In genomic region chr1:80153125-80153716, GRCm38 (mm10) we compare ENCODE assay signal across 17 mouse cellular contexts.
DNase-seq lines count a peak whose midpoint lies in the region; ATAC-seq and TF ChIP-seq lines count a peak whose summit lies in the region.
"Had no signal": no experiment of that assay in that cellular context is flagged by ENCODE, and none has a peak within 500 bp of the region (broad histone marks: within the 10 kb centered on the region; RNA-seq: fewer than 3 reads in every experiment).

No protein-coding gene starts in this region.

- H3K27me3 ChIP-seq in hindbrain, embryonic 11.5 days (ENCODE audit: control insufficient read depth, insufficient read depth, low read length): no peaks in the 10 kb centered on the region
- H3K27me3 ChIP-seq in hindbrain, embryonic 13.5 days: no peaks in the 10 kb centered on the region
- no peaks in the 10 kb centered on the region for H3K27me3 ChIP-seq in cerebellum, adult 2 months (ENCODE audit: control insufficient read depth, insufficient read depth, low read length)
- H3K27me3 ChIP-seq: embryonic facial prominence, embryonic 13.5 days; midbrain, embryonic 12.5 days had no signal

- no peak overlapping the region for H3K4me2 ChIP-seq in hindbrain, embryonic 11.5 days (replicated peaks; ENCODE audit: low read depth, low read length)
- H3K4me2 ChIP-seq in hindbrain, embryonic 13.5 days: no peak overlapping the region
- H3K4me2 ChIP-seq: embryonic facial prominence, embryonic 13.5 days; midbrain, embryonic 12.5 days had no signal

- no peaks in the 10 kb centered on the region for H3K36me3 ChIP-seq in hindbrain, embryonic 11.5 days (ENCODE audit: control insufficient read depth, insufficient read depth, low read length)
- H3K36me3 ChIP-seq in hindbrain, embryonic 13.5 days: no peaks in the 10 kb centered on the region
- no peaks in the 10 kb centered on the region for H3K36me3 ChIP-seq in ES-E14 (ENCODE audit: control insufficient read depth, insufficient read depth, low read length, poor library complexity, severe bottlenecking)
- H3K36me3 ChIP-seq: embryonic facial prominence, embryonic 13.5 days; midbrain, embryonic 12.5 days had no signal

- no peak for TF ChIP-seq CTCF in cerebellum, adult 2 months (IDR thresholded peaks at IDR 0.05; ENCODE audit: borderline replicate concordance, insufficient read depth, low read depth, low read length)

- H3K9ac ChIP-seq in hindbrain, embryonic 11.5 days (ENCODE audit: low read depth, low read length): no peak overlapping the region
- H3K9ac ChIP-seq in hindbrain, embryonic 13.5 days: no peak overlapping the region
- no peak overlapping the region for H3K9ac ChIP-seq in ES-E14 (ENCODE audit: insufficient read depth, low read depth, low read length, poor library complexity, severe bottlenecking)
- H3K9ac ChIP-seq: embryonic facial prominence, embryonic 13.5 days; liver, embryonic 14.5 days; midbrain, embryonic 12.5 days had no signal

- WGBS in hindbrain, embryonic 11.5 days: 85% methylated on average over 7 of the region's 7 CpGs
- WGBS in hindbrain, embryonic 13.5 days: 81% methylated on average over 7 of the region's 7 CpGs
- WGBS in cerebellum, adult 2 months: 86% methylated on average over 7 of the region's 7 CpGs

- peak; percentile 4 for DNase-seq in hindbrain, embryonic 11.5 days (ENCODE audit: low spot score)
- DNase-seq in CD4-positive helper T cell, adult 2 months (ENCODE audit: low read depth, low spot score): peak; percentile 26
- DNase-seq in ES-E14 (ENCODE audit: low read depth, low spot score): peak; percentile 29
- no peak for DNase-seq in cerebellum, adult 2 months
- DNase-seq in kidney, postnatal 36 days: no peak
- DNase-seq: adrenal gland, postnatal 36 days; cerebellum, postnatal 14 days; heart, adult 18-20 months; kidney, adult 9 months; lung, postnatal 36 days had no signal

- in situ Hi-C loops in ES-E14 (cut with MboI; ENCODE audit: low sequenced_read_pairs in 2 of 2, unreplicated experiment in 2 of 2): no loop called here

- no peak for TF ChIP-seq POLR2A in cerebellum, adult 2 months (IDR thresholded peaks at IDR 0.05; ENCODE audit: borderline replicate concordance, insufficient read depth, low read length)

- no peak overlapping the region for H3K4me3 ChIP-seq in hindbrain, embryonic 11.5 days (ENCODE audit: low read depth, low read length)
- no peak overlapping the region for H3K4me3 ChIP-seq in hindbrain, embryonic 13.5 days
- H3K4me3 ChIP-seq in ES-E14 (ENCODE audit: insufficient read depth in 1 of 2, low read depth in 1 of 2, low read length in 2 of 2, poor library complexity in 1 of 2, severe bottlenecking in 1 of 2): no peak overlapping the region
- H3K4me3 ChIP-seq in cerebellum, adult 2 months (replicated peaks; ENCODE audit: insufficient read depth, low read depth, low read length): no peak overlapping the region
- H3K4me3 ChIP-seq: embryonic facial prominence, embryonic 13.5 days; left cerebral cortex, adult 2 months; midbrain, embryonic 12.5 days had no signal

- ATAC-seq in hindbrain, embryonic 11.5 days (ENCODE audit: low FRiP score): no peak
- no peak for ATAC-seq in hindbrain, embryonic 13.5 days (ENCODE audit: low FRiP score)
- peak; percentile 62 to 65 for ATAC-seq in hematopoietic stem cell, adult 5-6 weeks (replicated peaks in 1 of 2; ENCODE audit: insufficient read depth in 1 of 2, low FRiP score in 2 of 2, low TSS enrichment in 1 of 2, low read depth in 1 of 2, poor library complexity in 2 of 2, severe bottlenecking in 2 of 2)
- ATAC-seq: hindbrain, embryonic 16.5 days had no signal

- no peaks in the 10 kb centered on the region for H3K4me1 ChIP-seq in hindbrain, embryonic 11.5 days (replicated peaks; ENCODE audit: control insufficient read depth, insufficient read depth, low read length)
- no peaks in the 10 kb centered on the region for H3K4me1 ChIP-seq in hindbrain, embryonic 13.5 days (replicated peaks)
- peaks cover 0 to 4% of the 10 kb centered on the region in 2 experiments; a peak in 1 of 4 replicates for H3K4me1 ChIP-seq in ES-E14 (ENCODE audit: control insufficient read depth in 2 of 2, insufficient read depth in 2 of 2, low read length in 2 of 2, poor library complexity in 1 of 2)
- H3K4me1 ChIP-seq in cerebellum, adult 2 months (ENCODE audit: control insufficient read depth, insufficient read depth, low read length): no peaks in the 10 kb centered on the region
- H3K4me1 ChIP-seq: embryonic facial prominence, embryonic 13.5 days; midbrain, embryonic 12.5 days had no signal

- no peak overlapping the region for H3K27ac ChIP-seq in hindbrain, embryonic 11.5 days (ENCODE audit: low read depth, low read length)
- H3K27ac ChIP-seq in hindbrain, embryonic 13.5 days: no peak overlapping the region
- no peak overlapping the region for H3K27ac ChIP-seq in ES-E14 (ENCODE audit: insufficient read depth, low read depth, low read length, poor library complexity, severe bottlenecking)
- H3K27ac ChIP-seq in cerebellum, adult 2 months (ENCODE audit: insufficient read depth, low read length): no peak overlapping the region
- H3K27ac ChIP-seq: embryonic facial prominence, embryonic 13.5 days; left cerebral cortex, adult 2 months; liver, embryonic 14.5 days; midbrain, embryonic 12.5 days had no signal

- no peaks in the 10 kb centered on the region for H3K9me3 ChIP-seq in hindbrain, embryonic 11.5 days (ENCODE audit: control insufficient read depth, low read length)
- H3K9me3 ChIP-seq in hindbrain, embryonic 13.5 days: no peaks in the 10 kb centered on the region
- no peaks in the 10 kb centered on the region for H3K9me3 ChIP-seq in ES-E14 (ENCODE audit: control insufficient read depth, insufficient read depth, low read depth, low read length)
- H3K9me3 ChIP-seq: embryonic facial prominence, embryonic 13.5 days; midbrain, embryonic 12.5 days had no signal

TF ChIP-seq in ES-E14, 5 proteins besides CTCF, POLR2A, EP300 and RAD21:
- TF ChIP-seq HCFC1 (IDR thresholded peaks at IDR 0.05; ENCODE audit: borderline replicate concordance, insufficient read depth, low read length) (no peak), ZNF384 (IDR thresholded peaks at IDR 0.05; ENCODE audit: low read depth, low read length) (no peak), ZC3H11A (IDR thresholded peaks at IDR 0.05; ENCODE audit: borderline replicate concordance, low read depth, low read length) (no peak), MAFK (IDR thresholded peaks at IDR 0.05; ENCODE audit: insufficient read depth, low read depth, low read length) (no peak), CHD2 (IDR thresholded peaks at IDR 0.05; ENCODE audit: low read depth, low read length) (no peak)

Comparison
In these comparisons a context has a peak if more than half of its experiments do, and no peak if none do; other contexts are left out.
1. ATAC-seq: peak in hematopoietic stem cell, adult 5-6 weeks (2 of 2); none in hindbrain, embryonic 11.5 days (single experiment) and hindbrain, embryonic 13.5 days (single experiment).
2. DNase-seq: peak in hindbrain, embryonic 11.5 days (single experiment), CD4-positive helper T cell, adult 2 months (single experiment) and ES-E14 (single experiment); none in cerebellum, adult 2 months (0 of 2) and kidney, postnatal 36 days (0 of 2).